Mouse (Mus musculus) MEL (cell line): ENCODE results near the gene Itpr1. TPM values are rescaled to one million over a fixed set of nuclear protein-coding genes. Genes with fewer than 3 reads are reported as not detected.

Source experiments
- DNase-seq: peaks from one replicate; pipeline ENCODE4 v3.0.0; 2011; ENCODE audit warnings: low read depth, low spot score
- H3K27ac ChIP-seq: 2 replicates; pipeline ENCODE4 v1.5.1; 2012; ENCODE audit warnings: low read depth, mild to moderate bottlenecking, control low read depth, low read length, moderate library complexity; ENCODE audit not compliant: control insufficient read depth
- H3K27me3 ChIP-seq, 2 experiments: fragments of 150-350 bp in 1 of 2; sonication (generic) in 1 of 2; 2 replicates each; pipeline ENCODE4 v1.6.1; 2012; ENCODE audit warnings: low read length in 2 of 2, mild to moderate bottlenecking in 2 of 2, improper control_type of control experiment in 1 of 2, moderate library complexity in 1 of 2; ENCODE audit not compliant: insufficient read depth in 2 of 2, control insufficient read depth in 1 of 2
- H3K36me3 ChIP-seq, 2 experiments: 2 replicates each; pipeline ENCODE4 v1.6.1; 2012 to 2014; ENCODE audit warnings: low read length in 2 of 2, improper control_type of control experiment in 1 of 2, inconsistent platforms in 1 of 2, mild to moderate bottlenecking in 1 of 2; ENCODE audit not compliant: insufficient read depth in 2 of 2, control insufficient read depth in 1 of 2
- H3K4me1 ChIP-seq, 2 experiments: fragments of 150-350 bp in 1 of 2; sonication (generic) in 1 of 2; 2 replicates each; pipeline ENCODE4 v1.6.1; 2012; ENCODE audit warnings: low read length in 2 of 2, improper control_type of control experiment in 1 of 2, mild to moderate bottlenecking in 1 of 2; ENCODE audit not compliant: insufficient read depth in 2 of 2, control insufficient read depth in 1 of 2
- H3K4me3 ChIP-seq, 2 experiments: fragments of 150-350 bp in 1 of 2; sonication (generic) in 1 of 2; 2 replicates each; pipeline ENCODE4 v1.5.1; 2012; ENCODE audit warnings: low read depth in 2 of 2, low read length in 2 of 2, mild to moderate bottlenecking in 2 of 2, moderate library complexity in 2 of 2, control low read depth in 1 of 2, improper control_type of control experiment in 1 of 2; ENCODE audit not compliant: control insufficient read depth in 1 of 2, insufficient read depth in 1 of 2
- H3K79me2 ChIP-seq: 2 replicates; pipeline ENCODE4 v1.6.1; 2012; ENCODE audit warnings: mild to moderate bottlenecking, low read length, moderate library complexity; ENCODE audit not compliant: control insufficient read depth, poor library complexity, insufficient read depth
- H3K9ac ChIP-seq: 2 replicates; pipeline ENCODE4 v1.6.1; 2012; ENCODE audit warnings: low read depth, mild to moderate bottlenecking, control low read depth, low read length, moderate library complexity; ENCODE audit not compliant: control insufficient read depth, poor library complexity, severe bottlenecking
- H3K9me3 ChIP-seq: fragments of 150-350 bp; sonication (generic); replicated peaks from 2 replicates; pipeline ENCODE4 v1.6.1; 2012; ENCODE audit warnings: mild to moderate bottlenecking, low read length, improper control_type of control experiment, moderate library complexity; ENCODE audit not compliant: insufficient read depth
- CHD2 ChIP-seq: IDR thresholded peaks from 2 replicates; pipeline ENCODE4 v1.6.1; 2011; ENCODE audit warnings: low read length, improper control_type of control experiment
- ELF1 ChIP-seq: IDR thresholded peaks from 2 replicates; pipeline ENCODE4 v1.6.1; 2014; ENCODE audit warnings: low read depth, mild to moderate bottlenecking, inconsistent platforms, low read length, improper control_type of control experiment, moderate library complexity
- EP300 ChIP-seq, 2 experiments: IDR thresholded peaks; 2 replicates each; pipeline ENCODE4 v1.6.1; 2011; ENCODE audit warnings: improper control_type of control experiment in 2 of 2, low read length in 2 of 2, low read depth in 1 of 2, mild to moderate bottlenecking in 1 of 2
- ETS1 ChIP-seq: IDR thresholded peaks from 2 replicates; pipeline ENCODE4 v1.6.1; 2012; ENCODE audit warnings: low read depth, mild to moderate bottlenecking, inconsistent platforms, low read length, improper control_type of control experiment, moderate library complexity
- GATA1 ChIP-seq: IDR thresholded peaks from 2 replicates; pipeline ENCODE4 v1.6.1; 2011; ENCODE audit warnings: low read depth, low read length, improper control_type of control experiment
- HCFC1 ChIP-seq: IDR thresholded peaks from 2 replicates; pipeline ENCODE4 v1.6.1; 2012; ENCODE audit warnings: low read depth, mild to moderate bottlenecking, inconsistent platforms, low read length, improper control_type of control experiment, moderate library complexity
- JUND ChIP-seq: IDR thresholded peaks from 2 replicates; pipeline ENCODE4 v1.6.1; 2011; ENCODE audit warnings: low read depth, mild to moderate bottlenecking, improper control_type of control experiment, low read length
- MAFK ChIP-seq: IDR thresholded peaks from 2 replicates; pipeline ENCODE4 v1.6.1; 2011; ENCODE audit warnings: low read depth, mild to moderate bottlenecking, low read length, improper control_type of control experiment, borderline replicate concordance
- MAZ ChIP-seq: IDR thresholded peaks from 2 replicates; pipeline ENCODE4 v1.6.1; 2012; ENCODE audit warnings: low read depth, mild to moderate bottlenecking, inconsistent platforms, low read length, improper control_type of control experiment
- MEF2A ChIP-seq: IDR thresholded peaks from 2 replicates; pipeline ENCODE4 v1.6.1; 2014; ENCODE audit warnings: low read depth, mild to moderate bottlenecking, inconsistent platforms, low read length, improper control_type of control experiment; ENCODE audit not compliant: poor library complexity, insufficient replicate concordance, severe bottlenecking; ENCODE audit errors: extremely low read depth
- MYC ChIP-seq: IDR thresholded peaks from 2 replicates; pipeline ENCODE4 v1.6.1; 2011; ENCODE audit warnings: low read depth, mild to moderate bottlenecking, low read length, improper control_type of control experiment, moderate library complexity
- NELFE ChIP-seq: IDR thresholded peaks from 2 replicates; pipeline ENCODE4 v1.6.1; 2011; ENCODE audit warnings: low read depth, low read length, improper control_type of control experiment
- POLR2A ChIP-seq, 2 experiments: IDR thresholded peaks; 2 replicates each; pipeline ENCODE4 v1.6.1; 2011 to 2012; ENCODE audit warnings: low read length in 2 of 2, mild to moderate bottlenecking in 2 of 2, control low read depth in 1 of 2, improper control_type of control experiment in 1 of 2, low read depth in 1 of 2, moderate library complexity in 1 of 2; ENCODE audit not compliant: control insufficient read depth in 1 of 2, insufficient read depth in 1 of 2, poor library complexity in 1 of 2
- POLR2AphosphoS2 ChIP-seq: IDR thresholded peaks from 2 replicates; pipeline ENCODE4 v1.6.1; 2011; ENCODE audit warnings: low read length, improper control_type of control experiment
- POLR2AphosphoS5 ChIP-seq: IDR thresholded peaks from 2 replicates; pipeline ENCODE4 v1.6.1; 2012; ENCODE audit warnings: low read depth, borderline replicate concordance, mild to moderate bottlenecking, inconsistent platforms, low read length, moderate library complexity, mixed read lengths
- SMC3 ChIP-seq: IDR thresholded peaks from 2 replicates; pipeline ENCODE4 v1.6.1; 2011; ENCODE audit warnings: low read depth, low read length, improper control_type of control experiment
- TAL1 ChIP-seq: IDR thresholded peaks from 2 replicates; pipeline ENCODE4 v1.6.1; 2012; ENCODE audit warnings: mild to moderate bottlenecking, inconsistent platforms, low read length, moderate library complexity, mixed read lengths
- TCF12 ChIP-seq: IDR thresholded peaks from 2 replicates; pipeline ENCODE4 v1.6.1; 2014; ENCODE audit warnings: low read depth, mild to moderate bottlenecking, inconsistent platforms, low read length, improper control_type of control experiment, moderate library complexity
- UBTF ChIP-seq: IDR thresholded peaks from 2 replicates; pipeline ENCODE4 v1.6.1; 2012; ENCODE audit warnings: low read depth, mild to moderate bottlenecking, inconsistent platforms, low read length, improper control_type of control experiment, moderate library complexity, borderline replicate concordance; ENCODE audit not compliant: insufficient read depth
- USF2 ChIP-seq, 2 experiments: IDR thresholded peaks; 2 replicates each; pipeline ENCODE4 v1.6.1; 2011 to 2012; ENCODE audit warnings: improper control_type of control experiment in 2 of 2, low read length in 2 of 2, borderline replicate concordance in 1 of 2, inconsistent platforms in 1 of 2, low read depth in 1 of 2, mild to moderate bottlenecking in 1 of 2; ENCODE audit not compliant: insufficient read depth in 1 of 2
- ZNF384 ChIP-seq: IDR thresholded peaks from 2 replicates; pipeline ENCODE4 v1.6.1; 2012; ENCODE audit warnings: low read depth, mild to moderate bottlenecking, inconsistent platforms, low read length, improper control_type of control experiment
- polyA plus RNA-seq, 2 experiments: library from polyadenylated mRNA; stranded (reverse) in 1 of 2; unstranded in 1 of 2; fragments of >175 nt in 1 of 2; fragments of >200 nt in 1 of 2; gene quantifications; 2 replicates each; pipeline versions ENCODE4 v1.2.1 to v1.2.4; 2012; ENCODE audit warnings: low replicate concordance in 2 of 2, low read depth in 1 of 2; ENCODE audit not compliant: insufficient read length in 2 of 2, insufficient read depth in 1 of 2, missing spikeins in 1 of 2
- total RNA-seq: library from RNA; depleted of rRNA; stranded (reverse); fragments of 300-350 nt; gene quantifications from 2 replicates; pipeline ENCODE4 v1.2.3, GENCODE M21; 2012

Gene Itpr1
- total and polyA plus RNA-seq, 3 experiments = 15.6 to 19.0 TPM; not detected in 1

DNA sequence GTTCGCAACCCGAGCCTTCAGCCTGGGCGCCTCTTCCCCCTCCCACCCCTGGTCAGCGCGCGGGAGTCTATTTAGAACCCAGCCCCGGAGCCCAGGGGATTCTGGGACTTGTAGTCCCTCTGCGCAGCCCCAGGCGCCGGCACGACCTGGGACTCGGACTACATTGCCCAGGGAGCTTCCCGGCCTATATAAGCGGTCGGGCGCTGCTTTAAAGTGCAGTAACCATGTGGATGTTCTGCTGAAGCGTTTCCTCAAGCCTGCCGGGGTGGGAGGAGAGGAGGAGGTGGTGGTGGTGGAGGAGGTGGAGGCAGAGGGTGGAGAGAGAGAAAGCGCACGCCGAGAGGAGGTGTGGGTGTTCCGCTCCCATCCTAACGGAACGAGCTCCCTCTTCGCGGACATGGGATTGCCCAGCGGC is at the start of gene Itpr1 (continued):
- TF ChIP-seq ELF1 = peak; percentile 78; the same call in 1 of the 2 replicates
- peak; percentile 88 for TF ChIP-seq UBTF

DNA sequence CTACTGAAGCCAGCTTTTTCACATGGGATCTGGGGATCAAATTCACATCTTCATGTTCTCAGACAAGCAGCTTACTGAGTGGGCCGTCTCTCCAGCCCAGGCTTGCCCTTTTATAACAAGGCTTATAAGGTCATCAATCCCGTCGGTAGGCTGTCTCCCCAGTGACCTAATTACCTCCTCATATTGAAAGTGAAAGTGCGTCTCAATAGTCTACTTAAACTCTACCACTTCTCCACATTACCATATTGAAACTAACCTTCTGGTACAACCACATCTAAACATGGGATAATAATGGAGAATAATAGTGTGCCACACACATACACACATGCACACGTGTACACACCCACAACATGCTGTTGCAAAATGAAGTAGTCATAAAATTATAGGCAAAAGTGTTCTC is 48.0 kb upstream of the Itpr1 start:
- Histone ChIP-seq H3K27ac (no peak overlapping the region), H3K9me3 (no peaks in the 10 kb centered on the region), H3K27me3 (no peaks in the 10 kb centered on the region), H3K4me3 (no peak overlapping the region), H3K79me2 (no peaks in the 10 kb centered on the region), H3K36me3 (peaks cover 0 to 42% of the 10 kb centered on the region in 2 experiments; a peak in 2 of 4 replicates), H3K9ac (no peak overlapping the region), H3K4me1 (peaks cover 9 to 32% of the 10 kb centered on the region in 2 experiments)
- no peak for TF ChIP-seq MAZ
- no peak for TF ChIP-seq SMC3
- no peak for TF ChIP-seq POLR2AphosphoS5
- TF ChIP-seq HCFC1 = no peak
- TF ChIP-seq USF2 (IDR thresholded peaks at IDR 0.05; ENCODE audit: borderline replicate concordance in 1 of 2, insufficient read depth in 1 of 2, low read depth in 1 of 2, low read length in 2 of 2) = no peak
- no peak for TF ChIP-seq MEF2A
- TF ChIP-seq ZNF384 = no peak
- TF ChIP-seq EP300 (IDR thresholded peaks at IDR 0.05; ENCODE audit: low read depth in 1 of 2, low read length in 2 of 2) = no peak
- no peak for TF ChIP-seq MYC
- TF ChIP-seq MAFK = no peak
- TF ChIP-seq CHD2 = no peak
- no peak for TF ChIP-seq POLR2AphosphoS2
- TF ChIP-seq ELF1 = no peak
- DNase-seq = no peak

DNA sequence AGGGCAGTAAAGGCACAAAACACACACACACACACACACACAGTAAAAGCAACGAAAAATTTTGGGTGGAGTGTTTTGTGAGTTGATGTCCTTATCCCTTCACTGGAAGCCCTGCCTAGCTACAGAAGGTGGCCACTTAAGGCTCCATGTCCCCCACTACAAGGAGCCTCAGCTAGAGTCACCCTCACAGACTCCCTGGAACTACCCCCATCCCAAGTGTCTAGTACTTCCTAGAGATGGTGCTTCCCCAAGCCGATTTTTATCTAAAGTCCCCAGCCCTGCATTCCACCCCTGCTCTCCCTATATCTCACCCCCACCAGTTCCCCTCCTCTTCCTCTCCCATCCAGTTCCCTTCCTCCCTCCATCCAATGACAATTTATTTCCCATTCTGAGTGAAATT is 47.3 kb upstream of the Itpr1 start:
- Histone ChIP-seq H3K36me3 (peaks cover 0 to 42% of the 10 kb centered on the region in 2 experiments; a peak in 2 of 4 replicates), H3K27ac (no peak overlapping the region), H3K4me3 (no peak overlapping the region)
- peak; percentile 27 for DNase-seq
- TF ChIP-seq EP300 (IDR thresholded peaks at IDR 0.05; ENCODE audit: low read depth in 1 of 2, low read length in 2 of 2) (peak in 1 of 2 experiments; percentile 26; a peak in 1 of 4 replicates), POLR2A (IDR thresholded peaks at IDR 0.05; ENCODE audit: control insufficient read depth in 1 of 2, insufficient read depth in 1 of 2, low read depth in 1 of 2, low read length in 2 of 2, poor library complexity in 1 of 2) (no peak), MAFK (no peak), TCF12 (0 out of 2 replicates have a peak, but pooled peaks have one; percentile 14), MYC (no peak), JUND (no peak), USF2 (IDR thresholded peaks at IDR 0.05; ENCODE audit: borderline replicate concordance in 1 of 2, insufficient read depth in 1 of 2, low read depth in 1 of 2, low read length in 2 of 2) (no peak), ETS1 (no peak), TAL1 (peak; percentile 52; the same call in 1 of the 2 replicates), GATA1 (0 out of 2 replicates have a peak, but pooled peaks have one; percentile 33), NELFE (no peak)
- TF ChIP-seq, all 39 proteins: peak for 4
- Histone ChIP-seq H3K9ac (no peak overlapping the region), H3K27me3 (no peaks in the 10 kb centered on the region), H3K79me2 (no peaks in the 10 kb centered on the region), H3K9me3 (no peaks in the 10 kb centered on the region), H3K4me1 (peaks cover 9 to 35% of the 10 kb centered on the region in 2 experiments)
